Mouse (Mus musculus): ENCODE results near the gene Gabbr1.

GRCm38 (mm10) chr17:36997033-36997735 lies 48.6 kb upstream of the Gabbr1 start:
- TF ChIP-seq CTCF (IDR thresholded peaks at IDR 0.05; ENCODE audit: low read depth, low read length) = peak; percentile 81
- TF ChIP-seq POLR2A (IDR thresholded peaks at IDR 0.05; ENCODE audit: borderline replicate concordance, low read depth, low read length) = no peak
